Mouse (Mus musculus): ENCODE results near the gene Cnnm4.

The Cnnm4 gene

DNA sequence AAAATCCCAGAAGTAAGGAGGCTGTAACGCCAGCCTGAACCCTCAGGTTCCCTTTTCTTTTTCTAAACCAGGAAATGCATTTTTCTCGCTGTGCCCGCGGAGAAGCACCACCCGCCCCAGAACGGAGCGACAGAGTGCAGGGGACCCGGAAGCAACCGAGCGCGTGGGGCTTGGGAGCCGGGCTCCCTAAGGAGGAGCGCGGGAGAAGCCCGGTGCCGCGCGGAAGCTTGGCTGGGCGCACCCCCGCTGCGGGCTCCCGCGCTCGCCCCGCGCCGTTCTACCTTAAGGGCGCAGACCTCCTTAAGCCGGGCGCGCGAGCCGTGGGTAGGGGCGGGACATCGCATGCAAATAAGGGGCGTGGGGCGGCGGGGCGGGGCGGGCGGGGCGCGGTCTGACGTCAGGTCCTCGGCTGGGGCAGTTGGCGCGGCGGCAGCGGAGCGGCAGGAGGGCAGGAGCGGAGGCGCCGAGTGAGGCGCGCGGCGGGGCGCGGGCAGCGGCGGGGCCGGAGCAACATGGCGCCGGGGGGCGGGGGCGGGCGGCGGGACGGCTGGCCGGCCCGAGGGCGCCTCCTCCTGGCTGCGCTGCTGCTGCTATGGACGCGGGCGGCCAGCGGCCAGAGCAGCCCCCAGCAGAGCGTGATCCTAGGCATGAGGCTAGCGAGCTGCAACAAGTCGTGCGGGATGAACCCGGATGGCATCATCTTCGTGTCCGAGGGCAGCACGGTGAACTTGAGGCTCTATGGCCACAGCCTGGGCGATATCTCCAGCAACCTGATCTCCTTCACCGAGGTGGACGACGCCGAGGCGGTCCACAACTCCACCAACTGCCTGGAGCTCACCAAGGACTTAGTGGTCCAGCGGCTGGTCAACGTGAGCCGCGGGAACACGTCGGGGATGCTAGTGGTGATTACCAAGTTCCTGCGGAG lies at the start of gene Cnnm4:
Cnnm4 (plus strand) TSS at position 440 of the 925 bp plus-strand sequence.
- DNase-seq: peak; percentile 83 to 85

DNA sequence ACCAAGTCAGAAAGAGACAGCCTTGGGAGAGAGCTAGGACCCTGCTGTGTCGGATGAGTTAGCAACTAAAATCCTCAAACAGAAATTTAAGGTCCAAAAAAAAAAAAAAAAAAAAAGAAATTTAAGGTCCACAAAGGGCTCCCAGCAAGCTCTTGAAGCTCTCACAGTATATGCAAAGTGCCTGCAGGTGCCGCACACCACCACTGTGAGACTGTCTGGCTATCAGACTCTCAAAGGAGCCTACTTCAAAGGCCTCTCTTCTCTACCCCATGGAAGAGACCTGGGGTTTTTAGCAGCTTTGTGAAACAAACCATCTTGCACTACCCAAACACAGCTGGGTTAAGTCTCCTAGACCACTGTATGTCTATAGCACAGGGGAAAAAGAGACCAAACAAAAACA lies 41.9 kb upstream of the Cnnm4 start:
- DNase-seq: no peak

DNA sequence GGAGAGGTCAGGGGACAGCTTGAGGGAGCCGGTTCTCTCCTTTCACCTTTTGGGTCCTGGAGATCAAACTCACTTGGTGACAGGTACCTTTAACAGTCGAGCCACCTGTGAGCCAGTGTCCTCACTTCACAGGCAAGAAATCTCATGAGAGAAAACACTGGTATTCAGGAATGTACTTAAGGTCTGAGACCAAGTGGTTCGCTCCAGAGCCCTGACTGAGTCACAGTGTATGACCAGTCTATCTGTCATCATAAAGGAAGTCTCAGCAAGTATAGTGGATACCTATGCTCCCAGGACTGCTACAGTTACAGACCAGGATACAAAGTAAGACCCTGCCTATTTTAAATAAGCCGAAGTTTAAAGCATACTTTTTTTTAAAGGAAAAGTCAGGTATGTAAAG lies 38.4 kb upstream of the Cnnm4 start:
- no peak for DNase-seq

DNA sequence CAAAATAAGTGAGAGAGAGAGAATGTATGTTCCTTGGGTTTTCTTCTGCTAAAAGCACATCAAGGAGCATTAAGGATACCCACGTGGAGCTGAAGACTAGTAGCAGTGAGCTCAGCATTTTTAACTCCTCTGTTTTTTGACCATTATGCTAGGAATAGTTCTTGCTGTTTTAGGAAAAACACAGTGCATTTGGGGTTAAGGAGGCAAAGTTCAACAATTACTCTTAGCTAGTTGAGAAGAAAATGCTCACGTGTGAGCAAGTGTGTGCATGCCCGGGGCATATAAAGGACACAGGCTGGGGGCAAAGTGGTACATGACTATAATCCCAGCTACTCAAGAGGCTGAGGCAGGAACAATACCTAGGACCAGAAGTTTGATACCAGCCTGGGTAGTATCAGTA lies 37.8 kb upstream of the Cnnm4 start:
- no peak for DNase-seq

DNA sequence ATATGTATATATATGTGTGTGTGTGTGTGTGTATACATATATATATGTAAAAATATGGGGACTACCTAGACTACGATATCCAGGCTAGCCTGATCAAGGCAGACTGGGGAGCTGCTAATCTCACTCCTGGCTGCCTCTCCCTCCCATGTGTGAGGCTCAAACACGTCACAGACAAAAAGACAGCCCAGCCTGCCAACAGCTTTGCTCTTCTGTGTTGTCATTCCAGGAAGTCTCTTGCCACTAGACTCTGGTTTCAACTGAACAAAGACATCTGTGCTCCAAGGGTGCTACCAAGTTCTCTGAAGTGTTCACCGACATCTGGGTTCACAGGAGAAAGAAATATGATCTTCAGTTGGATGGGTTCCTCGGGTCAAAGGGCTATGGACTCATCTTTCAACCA lies 36.3 kb upstream of the Cnnm4 start:
- no peak for DNase-seq

DNA sequence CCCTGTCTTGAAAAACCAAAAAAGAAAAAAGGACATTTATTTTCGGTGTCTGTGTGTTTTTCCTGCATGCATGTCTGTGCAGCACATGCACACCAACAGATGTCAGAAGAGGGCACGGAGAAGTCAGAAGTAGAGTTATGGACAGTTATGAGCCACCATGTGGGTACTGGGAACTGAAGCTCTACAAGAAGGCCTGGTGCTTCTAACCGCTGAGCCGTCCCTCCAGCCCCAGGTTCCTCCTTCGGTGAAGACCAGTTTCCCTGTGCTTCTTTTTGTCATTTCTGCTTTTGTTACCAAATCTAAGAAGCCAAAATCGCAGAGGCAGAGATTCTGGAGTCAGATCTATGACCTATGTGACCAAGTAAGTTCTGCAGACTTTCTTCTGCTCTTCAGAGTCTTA lies 34.9 kb upstream of the Cnnm4 start:
- DNase-seq: no peak

DNA sequence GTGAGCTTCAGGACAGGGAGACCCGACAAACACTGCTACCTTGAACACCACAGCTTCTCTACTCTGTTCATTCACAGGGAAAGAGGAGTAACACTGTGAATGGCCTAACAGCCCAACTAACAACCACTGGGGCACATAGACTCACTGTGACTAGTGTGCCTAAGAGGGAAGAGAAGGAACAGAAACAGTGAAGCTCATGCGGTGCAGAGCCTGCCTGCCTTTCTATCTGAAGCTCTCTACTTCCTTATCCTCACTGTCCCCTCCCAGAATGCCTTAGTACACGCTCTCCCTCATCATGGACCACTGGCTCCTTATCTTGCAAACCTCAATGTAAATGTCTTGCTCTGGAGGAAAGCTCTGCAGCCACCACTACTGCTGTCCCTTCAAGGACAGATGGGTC lies 34.2 kb upstream of the Cnnm4 start:
- no peak for DNase-seq

DNA sequence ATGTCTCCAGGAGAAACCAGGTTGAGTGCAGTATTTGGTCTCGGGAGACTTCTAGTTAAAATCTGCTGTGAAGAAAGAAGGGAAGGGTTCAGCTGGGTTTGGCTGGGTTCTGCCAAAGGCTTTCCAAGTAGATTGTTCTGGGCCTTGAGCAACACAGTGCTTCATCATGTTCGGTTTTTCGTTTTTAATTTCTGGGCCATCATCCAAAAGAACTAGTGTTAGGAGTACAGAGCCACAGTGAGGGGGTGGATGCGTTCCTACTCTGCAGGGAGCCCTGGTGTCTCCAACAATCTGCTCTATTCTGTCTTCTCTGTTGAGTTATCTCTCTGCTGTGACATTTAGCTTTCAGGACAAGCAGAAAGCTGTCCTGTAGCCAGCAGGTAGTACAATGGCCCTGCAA lies 30.3 kb upstream of the Cnnm4 start:
- no peak for DNase-seq

DNA sequence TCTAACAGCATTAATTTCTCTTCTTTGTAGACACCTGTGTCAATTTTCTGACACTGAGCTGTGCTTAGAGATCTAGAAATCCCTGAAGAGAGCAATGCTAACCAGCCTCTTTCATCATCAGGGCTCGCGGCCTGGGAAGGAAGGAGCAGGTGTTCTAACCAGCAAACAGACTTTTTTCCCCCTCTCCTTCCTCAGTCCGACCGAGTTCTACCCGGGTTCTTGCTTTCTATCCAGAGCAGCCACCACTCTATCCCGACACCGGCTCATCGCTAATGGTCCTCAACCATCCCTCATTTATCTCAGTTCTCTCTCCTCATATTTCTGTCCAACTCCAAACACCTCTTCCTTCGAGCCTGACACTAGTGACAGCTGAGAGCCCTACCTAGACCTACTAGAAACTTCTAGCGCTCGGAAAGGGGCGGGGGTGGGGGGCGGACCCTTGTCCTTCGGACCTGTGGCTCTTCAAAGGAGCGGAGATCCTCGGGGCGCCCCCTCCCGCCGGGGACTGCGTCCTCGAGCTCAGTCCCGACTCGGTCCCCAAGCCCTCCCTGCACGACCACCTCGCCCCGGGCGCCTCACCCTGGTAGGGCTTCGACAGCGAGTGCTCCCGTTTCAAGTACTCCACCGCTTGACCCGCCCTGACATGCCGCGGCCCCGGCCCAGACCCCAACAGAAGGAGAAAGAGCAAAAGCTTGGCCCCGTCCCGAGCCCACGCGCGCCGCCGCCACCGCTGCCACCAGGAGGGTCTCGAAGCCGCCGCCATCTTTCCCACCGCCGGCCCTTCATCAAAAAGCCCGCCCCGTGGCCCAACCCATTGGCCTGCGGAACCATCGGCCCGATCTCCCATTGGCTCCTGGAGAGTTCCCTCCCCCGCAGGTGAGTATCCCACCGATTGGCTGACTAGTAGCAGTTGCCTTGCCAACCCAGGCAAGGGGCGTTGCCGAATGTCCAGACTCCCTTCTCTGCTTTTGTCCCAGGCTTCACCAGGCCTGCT lies 26.7 kb upstream of the Cnnm4 start, which contains the start of gene Lman2l:
Lman2l (minus strand) TSS at position 801 of the 994 bp plus-strand sequence.
- DNase-seq: peak; percentile 92 to 93

DNA sequence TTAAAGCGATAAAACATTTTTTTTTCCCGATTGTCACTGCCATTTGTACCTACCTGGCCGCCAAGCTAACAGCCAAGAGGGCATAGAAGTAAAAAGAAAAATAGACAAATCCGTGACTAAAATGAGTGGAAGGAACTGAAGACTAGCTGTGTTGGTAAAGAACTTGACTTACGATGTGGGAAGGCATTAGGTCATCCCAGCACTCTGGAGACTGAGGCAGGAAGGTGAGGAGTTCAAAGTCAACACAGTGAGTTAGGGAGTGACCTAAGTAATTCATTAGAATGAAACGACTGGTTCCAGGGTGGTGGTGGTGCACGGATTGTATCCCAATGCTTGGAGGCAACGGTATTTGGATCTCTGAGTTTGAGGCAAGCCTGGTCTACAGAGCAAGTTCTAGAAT lies 25.9 kb upstream of the Cnnm4 start:
- DNase-seq: no peak

DNA sequence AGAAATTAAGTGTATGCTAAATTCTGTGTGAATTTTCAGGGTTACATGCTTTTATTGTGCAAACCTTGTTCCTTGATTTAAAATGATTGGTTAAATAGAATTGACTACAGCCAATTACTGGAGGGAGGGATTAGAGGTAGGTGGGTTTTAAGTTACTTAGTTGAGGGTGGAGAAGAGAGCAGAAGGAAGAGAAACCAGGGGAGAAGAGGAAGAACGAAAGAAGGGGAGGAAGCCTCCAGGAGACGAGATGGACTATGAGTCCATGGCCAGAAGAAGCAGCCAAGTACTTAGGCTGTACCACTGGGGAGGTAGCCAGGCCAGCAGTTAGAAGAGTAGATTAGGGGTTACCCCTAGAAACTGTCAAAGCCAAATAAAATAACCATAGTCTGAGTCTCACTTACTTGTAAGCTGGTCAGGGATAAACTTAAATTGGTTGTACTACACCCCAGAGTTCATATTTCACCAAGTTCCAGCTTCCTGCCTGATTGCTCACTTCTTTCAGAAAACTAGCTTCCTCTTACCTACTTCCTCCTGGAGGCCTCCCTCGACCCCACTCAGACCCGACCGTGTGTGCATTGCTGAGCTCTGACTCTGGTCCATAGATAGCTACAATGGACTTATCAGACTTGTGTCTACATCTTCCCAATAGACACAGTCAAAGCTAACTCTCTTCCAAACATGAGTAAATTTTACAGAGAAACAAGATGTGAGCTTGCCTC lies 25.2 kb upstream of the Cnnm4 start:
- DNase-seq: no peak

DNA sequence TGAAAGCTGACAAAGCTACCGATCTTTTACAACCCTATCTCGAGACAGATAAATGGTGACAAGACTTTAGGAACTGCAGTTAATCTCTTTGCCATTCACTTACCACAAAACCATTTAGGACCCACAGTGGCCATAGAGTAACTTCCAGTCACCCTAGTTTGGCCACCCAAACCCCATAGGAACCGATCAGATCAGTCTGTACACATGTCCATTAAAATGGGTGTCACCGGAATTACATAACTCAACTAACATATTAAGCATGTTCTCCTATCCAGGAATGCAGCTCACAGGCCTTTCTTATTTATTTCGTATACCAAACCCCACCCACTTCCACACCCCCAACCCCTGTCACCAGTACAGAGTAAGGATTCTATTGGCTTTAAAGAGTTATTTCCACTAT lies 24.6 kb upstream of the Cnnm4 start:
- no peak for DNase-seq

DNA sequence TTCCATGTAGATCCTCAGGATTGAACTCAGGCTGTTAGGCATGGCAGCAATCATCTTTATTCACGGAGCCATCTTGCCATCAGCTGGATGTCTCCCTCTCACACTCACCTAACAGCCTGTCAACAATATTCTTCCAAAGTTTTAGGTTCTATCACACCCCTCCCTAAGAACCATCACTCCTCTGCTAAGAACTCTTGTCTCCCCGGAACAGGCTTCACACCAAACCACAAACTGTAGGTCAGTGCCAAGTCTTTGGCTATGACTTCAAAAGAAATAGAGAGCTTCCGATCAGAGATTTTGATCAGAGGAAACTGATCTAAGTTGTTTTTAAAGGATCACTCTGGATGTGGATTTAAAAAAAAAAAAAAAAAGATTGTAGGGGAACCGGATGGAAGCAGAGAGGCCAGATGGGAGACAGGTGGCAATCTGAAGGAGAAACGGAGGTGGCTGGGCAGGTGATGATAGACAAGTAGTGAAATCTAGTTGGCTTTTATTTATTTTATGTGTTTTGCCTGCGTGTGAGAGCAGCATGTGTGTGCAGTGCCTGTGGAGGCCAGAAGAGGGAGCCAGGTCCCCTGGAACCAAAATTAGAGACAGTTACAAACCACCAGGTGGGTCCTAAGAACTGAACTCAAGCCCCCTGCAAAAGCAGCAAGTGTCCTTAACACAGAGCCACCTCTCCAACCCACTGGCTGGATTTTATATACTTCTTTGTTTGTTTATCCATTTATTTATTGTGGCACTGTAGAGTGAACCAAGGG lies 17.2 kb upstream of the Cnnm4 start:
- DNase-seq: no peak

DNA sequence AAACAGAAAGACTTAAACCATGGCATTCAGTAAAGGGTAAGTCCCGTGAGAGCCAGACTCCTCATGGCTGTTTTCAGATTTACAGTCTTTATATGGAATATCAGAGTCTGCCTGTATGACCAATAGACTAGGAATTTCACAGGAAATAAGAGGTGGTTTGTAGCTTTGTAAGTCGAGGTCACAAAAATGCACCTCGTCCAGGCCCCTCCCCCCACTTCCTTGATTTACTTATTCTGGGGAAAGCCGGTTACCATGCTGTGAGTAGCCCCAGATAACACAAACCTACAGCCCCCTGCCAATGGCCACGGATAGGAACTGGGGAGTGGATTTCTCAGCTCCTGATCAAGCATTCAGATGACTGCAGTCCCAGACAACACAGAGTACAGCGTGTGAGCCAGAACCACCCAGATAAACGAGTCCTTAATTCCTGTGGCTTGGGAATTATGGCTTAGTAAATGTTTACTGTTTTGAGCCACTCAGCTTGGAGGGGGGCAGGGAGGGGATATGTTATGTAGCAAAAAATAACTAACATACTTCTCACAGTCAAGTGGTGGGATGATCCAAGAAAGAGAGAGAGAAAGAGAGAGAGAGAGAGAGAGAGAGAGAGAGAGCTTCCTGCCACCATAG lies 13.9 kb upstream of the Cnnm4 start:
- no peak for DNase-seq

DNA sequence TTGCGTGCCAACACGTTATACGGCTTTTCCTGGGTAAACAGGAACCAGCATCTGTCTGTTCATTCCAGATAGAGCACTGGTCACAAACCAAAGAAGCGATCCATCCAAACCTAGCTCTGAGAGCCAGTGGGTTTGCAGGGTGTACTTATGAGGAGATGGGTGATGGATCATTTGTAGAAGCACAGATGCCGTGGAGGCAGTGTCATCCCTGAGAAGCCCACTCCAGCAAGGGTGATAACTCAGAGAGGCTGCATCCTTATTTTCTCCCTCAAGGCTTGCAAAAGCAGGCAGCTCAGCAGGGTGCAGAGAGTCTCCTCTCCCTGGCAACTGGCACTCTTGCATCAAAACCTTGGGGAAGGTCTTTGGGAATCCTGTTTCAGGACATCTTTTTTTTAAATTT lies 13.3 kb upstream of the Cnnm4 start:
- DNase-seq: no peak

DNA sequence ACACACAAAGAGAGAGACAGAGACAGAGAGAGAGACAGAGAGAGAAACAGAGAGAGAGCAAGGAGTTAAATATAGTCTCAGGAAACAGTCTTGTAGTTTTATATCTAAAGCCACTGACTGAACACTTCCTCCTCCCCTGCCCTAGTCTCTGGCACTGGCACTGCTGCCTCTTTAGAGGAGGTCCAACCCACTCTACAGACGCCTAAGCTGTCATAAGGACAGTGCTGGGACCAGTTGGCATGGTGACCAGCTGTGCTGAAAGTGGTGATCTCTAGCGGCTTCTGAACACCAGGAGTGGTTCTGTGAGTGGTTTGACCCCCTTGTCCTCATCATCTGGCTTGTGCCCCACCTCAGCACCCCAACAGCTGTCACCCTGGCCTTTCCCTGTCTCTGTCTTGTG lies 9.6 kb upstream of the Cnnm4 start:
- no peak for DNase-seq

DNA sequence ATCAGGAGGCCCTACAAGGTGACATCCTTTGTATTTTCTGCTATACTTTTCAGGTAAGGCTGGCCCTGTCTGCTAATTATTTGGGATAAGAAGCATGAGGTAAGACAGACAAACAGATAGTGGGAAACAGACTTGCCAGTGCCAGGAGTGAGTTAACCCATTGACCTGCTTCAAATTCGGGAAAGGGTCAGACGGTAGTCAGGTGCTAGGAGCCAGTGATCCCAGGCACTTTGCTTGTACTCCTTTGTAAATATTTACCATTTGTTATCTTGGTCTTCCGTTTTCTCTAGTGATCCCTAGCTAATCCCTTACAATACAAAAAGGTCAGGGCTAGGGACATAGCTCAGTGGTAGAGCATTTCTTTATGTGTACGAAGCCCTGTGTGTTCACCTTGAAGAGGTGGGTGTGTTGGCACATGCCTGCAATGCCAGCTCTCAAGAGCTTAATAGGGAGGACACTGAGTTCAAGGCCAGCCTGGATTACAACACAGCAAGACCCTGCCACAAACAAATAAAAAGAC lies 5.7 kb upstream of the Cnnm4 start:
- DNase-seq: no peak

DNA sequence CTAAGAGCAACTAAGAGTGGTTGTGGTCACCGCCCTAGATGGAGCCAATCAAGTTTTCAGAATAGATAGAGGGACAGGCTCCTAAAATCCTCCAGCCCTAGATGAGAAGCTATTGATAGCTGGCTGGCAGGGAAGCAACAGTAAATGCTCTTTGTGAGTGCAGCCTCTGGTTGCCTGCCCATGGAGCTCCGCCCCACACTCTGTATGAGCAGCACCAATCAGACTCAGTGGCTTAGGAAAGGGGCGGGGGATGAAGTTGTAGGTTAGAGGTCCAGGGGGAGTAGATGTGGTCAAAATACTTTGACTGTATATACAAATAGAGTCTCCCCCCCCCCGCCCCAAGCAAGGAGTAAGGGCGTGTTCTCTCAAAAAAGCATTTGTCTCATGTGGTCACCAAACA lies 4.0 kb upstream of the Cnnm4 start:
- DNase-seq: no peak

DNA sequence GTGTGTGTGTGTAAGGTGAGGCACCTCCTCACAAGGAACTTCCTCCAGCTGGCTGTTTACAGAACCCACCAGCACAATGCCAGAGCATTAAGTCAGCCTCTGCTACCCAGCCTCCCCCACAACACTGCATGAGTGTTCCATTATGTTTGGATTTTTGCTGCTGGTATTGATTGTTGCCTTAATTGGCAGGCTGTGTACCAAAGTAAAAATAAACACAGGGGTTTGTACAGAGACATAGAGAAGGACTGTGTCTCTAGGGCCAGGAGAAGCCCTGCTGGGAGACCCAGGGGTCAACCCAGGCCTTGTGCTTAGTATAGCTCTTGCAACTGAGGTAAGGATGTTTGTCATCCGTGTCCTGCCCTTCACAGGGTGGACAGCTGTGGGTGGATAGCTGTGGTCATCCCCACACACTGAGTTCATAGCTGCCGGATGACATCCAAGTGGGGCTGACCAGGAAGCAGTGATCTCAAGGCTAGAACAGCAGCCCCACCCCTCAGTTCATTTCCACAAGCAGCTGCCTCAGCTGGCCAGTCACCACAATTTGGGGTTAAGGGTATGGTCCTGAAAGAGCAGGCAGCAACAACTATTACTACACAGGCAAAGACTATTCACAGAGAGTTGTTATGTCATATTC lies 1.5 kb upstream of the Cnnm4 start:
- DNase-seq: no peak

DNA sequence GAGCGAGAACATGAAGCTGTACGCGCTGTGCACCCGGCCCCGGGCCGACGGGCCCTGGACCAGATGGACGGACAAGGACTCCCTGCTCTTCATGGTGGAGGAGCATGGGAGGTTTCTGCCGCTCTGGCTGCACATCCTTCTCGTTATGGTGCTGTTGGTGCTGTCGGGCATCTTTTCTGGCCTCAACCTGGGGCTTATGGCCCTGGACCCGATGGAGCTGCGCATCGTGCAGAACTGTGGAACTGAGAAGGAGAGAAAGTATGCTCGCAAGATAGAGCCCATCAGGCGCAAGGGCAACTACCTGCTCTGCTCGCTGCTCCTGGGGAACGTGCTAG lies 653 bp downstream of the Cnnm4 start:
- DNase-seq: no peak

DNA sequence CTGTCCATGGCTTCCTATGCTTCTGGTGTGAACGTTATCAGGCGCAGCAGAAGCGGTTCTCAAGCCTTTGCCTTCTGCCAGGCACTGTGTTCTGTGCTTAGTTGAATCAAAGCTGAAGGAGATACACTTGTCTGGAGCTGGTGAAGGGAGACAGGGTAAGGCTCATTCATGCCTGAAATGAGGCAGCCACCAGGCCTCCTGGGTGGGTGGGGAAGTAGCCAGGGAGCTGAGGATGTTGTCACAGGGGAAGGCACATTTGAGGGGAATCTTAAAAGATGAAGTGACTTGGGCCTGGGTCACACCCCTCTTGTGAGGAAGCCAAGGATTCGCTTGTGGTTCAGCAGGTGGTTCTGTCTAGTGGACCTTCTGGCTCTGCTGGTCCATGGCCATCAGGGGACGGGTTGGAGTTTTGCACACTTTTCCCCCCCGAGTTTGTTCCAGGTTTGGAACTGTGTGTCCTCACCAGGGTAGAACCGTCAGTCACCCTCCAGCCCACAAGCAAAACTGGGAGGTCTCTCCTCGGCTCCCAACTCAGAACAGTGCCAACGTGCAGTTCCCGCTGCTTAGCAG lies 1.9 kb downstream of the Cnnm4 start:
- no peak for DNase-seq

Data from spleen, adult 18-20 months (tissue).